Mouse (Mus musculus) forebrain, embryonic 16.5 days (tissue): Measurements from ENCODE around the gene Sp2. TPM values are rescaled to one million over a fixed set of nuclear protein-coding genes. Genes with fewer than 3 reads are reported as not detected.

Source experiments
- ATAC-seq: fragments of 200-750 bp; cut with Nextera tagmentation; 2 replicates; pipeline ENCODE4 v1.8.0; 2017; ENCODE audit warnings: mild to moderate bottlenecking, moderate library complexity
- H3K27ac ChIP-seq: fragments of 300-500 bp; sonication (generic); 2 replicates; pipeline ENCODE4 v1.5.1; 2014; ENCODE audit warnings: low read length, control low read depth
- H3K27me3 ChIP-seq: fragments of 300-500 bp; sonication (generic); replicated peaks from 2 replicates; pipeline ENCODE4 v1.6.1; 2014; ENCODE audit warnings: low read length; ENCODE audit not compliant: control insufficient read depth, insufficient read depth
- H3K36me3 ChIP-seq: fragments of 300-500 bp; sonication (generic); 2 replicates; pipeline ENCODE4 v1.6.1; 2014; ENCODE audit not compliant: control insufficient read depth, insufficient read depth
- H3K4me1 ChIP-seq: fragments of 300-500 bp; sonication (generic); replicated peaks from 2 replicates; pipeline ENCODE4 v1.6.1; 2014; ENCODE audit warnings: low read length; ENCODE audit not compliant: control insufficient read depth, insufficient read depth
- H3K4me2 ChIP-seq: fragments of 300-500 bp; sonication (generic); 2 replicates; pipeline ENCODE4 v1.6.1; 2014; ENCODE audit warnings: mild to moderate bottlenecking, low read length, control low read depth
- H3K4me3 ChIP-seq: fragments of 300-500 bp; sonication (generic); replicated peaks from 2 replicates; pipeline ENCODE4 v1.5.1; 2014; ENCODE audit warnings: mild to moderate bottlenecking, low read length, control low read depth
- H3K9ac ChIP-seq: fragments of 300-500 bp; sonication (generic); replicated peaks from 2 replicates; pipeline ENCODE4 v1.6.1; 2014; ENCODE audit warnings: low read depth, low read length, control low read depth
- H3K9me3 ChIP-seq: fragments of 300-500 bp; sonication (generic); 2 replicates; pipeline ENCODE4 v1.6.1; 2016; ENCODE audit warnings: low read length; ENCODE audit not compliant: control insufficient read depth
- WGBS: fragments of 180-500 bp; shearing (Covaris S2); extraction: QIAGEN DNeasy Blood & Tissue Kit; methylation state at CpG from one replicate; pipeline ENCODE4 v1.1.7; 2014; 5-methylcytosine and 5-hydroxymethylcytosine counted together
- polyA plus RNA-seq: library from polyadenylated mRNA; unstranded; fragments of >200 nt; fragmentation: Nextera tagmentation; extraction: Ambion mirVana; gene quantifications from 2 replicates; pipeline ENCODE4 v1.2.1, GENCODE M21; 2015

Sp2 gene
- polyA plus RNA-seq, 1 experiment from 2014 or later: 16.3 TPM

DNA sequence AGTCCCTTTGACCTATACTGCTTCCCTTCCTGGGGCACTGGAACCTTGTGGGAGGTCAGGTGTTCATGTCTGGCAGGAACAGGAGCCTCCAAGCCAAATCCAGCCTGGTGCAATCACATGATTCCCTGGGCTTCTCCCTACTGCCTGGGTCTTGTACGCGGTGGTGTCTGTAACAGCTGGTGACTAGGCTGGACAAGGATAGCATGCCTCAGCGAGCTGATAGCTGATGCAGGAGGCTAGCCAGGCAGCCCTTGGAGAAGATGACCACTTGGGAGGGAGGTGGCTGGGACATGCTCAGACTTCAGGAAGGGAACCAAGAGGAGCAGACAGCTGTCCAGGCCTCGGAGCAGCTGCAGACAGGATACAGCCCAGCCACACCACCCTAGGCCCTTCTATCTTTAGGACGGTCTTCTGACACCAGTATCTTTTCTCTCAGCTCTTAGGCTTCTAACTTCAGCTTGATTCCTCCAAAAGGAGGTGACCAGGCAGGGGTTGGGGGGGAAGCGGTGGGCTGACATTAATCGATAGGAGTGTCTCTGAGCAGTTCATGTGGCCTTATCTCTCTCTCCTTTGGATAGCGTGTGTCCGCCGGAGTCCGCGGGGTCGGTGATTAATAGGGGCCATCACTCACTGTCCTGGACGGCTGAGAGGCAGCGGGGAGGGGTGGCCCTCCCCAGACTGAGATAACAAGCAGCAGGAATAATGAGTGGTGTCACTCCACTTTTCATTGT lies 76.2 kb downstream of the Sp2 start:
- Histone ChIP-seq H3K36me3 (peaks cover 15% of the 10 kb centered on the region), H3K27me3 (no peaks in the 10 kb centered on the region), H3K27ac (no peak overlapping the region), H3K4me2 (no peak overlapping the region), H3K9me3 (no peaks in the 10 kb centered on the region), H3K9ac (no peak overlapping the region), H3K4me3 (no peak overlapping the region), H3K4me1 (peaks cover 28% of the 10 kb centered on the region)
- no peak for ATAC-seq
- 64% methylated on average over 15 of the region's 15 CpGs for WGBS

Other genes starting within 250 kb of the Sp2 start
- 43.1 and 44.1 TPM in 2 replicates for gene Snx11, start 205.4 kb downstream of the Sp2 start, polyA plus RNA-seq
- gene Cbx1, start 193.8 kb downstream of the Sp2 start, polyA plus RNA-seq: 87.7 and 93.3 TPM in 2 replicates
- 64.8 and 68.2 TPM in 2 replicates for gene Nfe2l1, start 153.0 kb downstream of the Sp2 start, polyA plus RNA-seq
- 10.4 and 16.6 TPM in 2 replicates for gene Copz2, start 133.1 kb downstream of the Sp2 start, polyA plus RNA-seq
- gene Cdk5rap3, start 66.5 kb downstream of the Sp2 start, polyA plus RNA-seq: 103 and 106 TPM in 2 replicates
- 0.19 and 0.27 TPM in 2 replicates for gene Prr15l, start 54.9 kb downstream of the Sp2 start, polyA plus RNA-seq
- 21.7 and 22.8 TPM in 2 replicates for gene Pnpo, start 39.0 kb downstream of the Sp2 start, polyA plus RNA-seq
- gene Sp6, start 30.4 kb upstream of the Sp2 start, polyA plus RNA-seq: 0.29 and 0.68 TPM in 2 replicates
- 14.4 and 16.2 TPM in 2 replicates for gene Scrn2, start 47.0 kb upstream of the Sp2 start, polyA plus RNA-seq
- gene Lrrc46, start 58.4 kb upstream of the Sp2 start, polyA plus RNA-seq: 3.0 and 3.1 TPM in 2 replicates
- gene Mrpl10, start 58.6 kb upstream of the Sp2 start, polyA plus RNA-seq: 54.3 and 56.2 TPM in 2 replicates
- 11.0 and 13.1 TPM in 2 replicates for gene Osbpl7, start 67.7 kb upstream of the Sp2 start, polyA plus RNA-seq
- 0.35 and 0.38 TPM in 2 replicates for gene Tbx21, start 132.4 kb upstream of the Sp2 start, polyA plus RNA-seq
- gene Tbkbp1, start 168.5 kb upstream of the Sp2 start, polyA plus RNA-seq: 5.7 and 6.0 TPM in 2 replicates
- 39.0 and 40.6 TPM in 2 replicates for gene Kpnb1, start 204.9 kb upstream of the Sp2 start, polyA plus RNA-seq